Mouse (Mus musculus): ENCODE data around the gene Ptpn18.
"Not testable (repeated sequence)": the region's sequence is repeated elsewhere in the genome, so short reads cannot be mapped to it uniquely, and the experiment has no call there.

Ptpn18 gene

DNA sequence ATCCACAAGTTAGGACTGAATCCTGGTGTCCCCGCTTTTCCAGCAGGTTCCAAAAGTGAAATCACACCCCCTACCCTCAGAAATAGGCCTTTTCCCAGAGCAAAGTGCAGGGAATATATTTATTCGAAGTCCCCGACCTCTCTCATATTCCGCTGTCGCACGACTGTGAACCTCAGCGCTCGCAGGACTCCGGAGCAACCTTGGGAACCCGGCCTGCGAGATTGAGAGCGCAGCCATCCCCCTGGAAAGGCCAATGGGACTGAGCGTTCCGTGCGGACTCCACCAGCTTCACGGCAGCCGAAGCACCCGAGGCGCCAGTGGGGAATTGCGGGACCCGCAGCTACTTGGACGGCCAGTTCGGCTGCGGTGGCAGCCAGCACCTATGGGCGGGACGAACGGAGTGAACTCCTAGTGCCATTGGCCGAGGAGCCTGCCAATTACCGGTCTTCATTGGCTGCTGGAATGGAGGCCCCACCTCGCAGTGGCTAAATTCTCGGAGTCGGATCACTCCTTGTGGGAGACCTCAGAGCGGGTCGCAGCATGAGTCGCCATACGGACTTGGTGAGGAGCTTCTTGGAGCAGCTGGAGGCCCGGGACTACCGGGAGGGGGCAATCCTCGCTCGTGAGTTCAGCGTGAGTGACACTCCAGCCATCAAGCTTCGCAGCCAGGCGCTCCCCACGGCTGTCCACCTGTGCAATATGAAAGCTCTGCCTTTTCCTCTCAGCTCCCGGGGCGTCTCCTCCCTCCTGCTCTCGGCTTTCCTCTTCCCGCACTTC lies at the start of gene Ptpn18:
Gene Ptpn18 (plus strand): TSS at position 479 of the 777 bp plus-strand sequence.
- peak; percentile 93 for DNase-seq

DNA sequence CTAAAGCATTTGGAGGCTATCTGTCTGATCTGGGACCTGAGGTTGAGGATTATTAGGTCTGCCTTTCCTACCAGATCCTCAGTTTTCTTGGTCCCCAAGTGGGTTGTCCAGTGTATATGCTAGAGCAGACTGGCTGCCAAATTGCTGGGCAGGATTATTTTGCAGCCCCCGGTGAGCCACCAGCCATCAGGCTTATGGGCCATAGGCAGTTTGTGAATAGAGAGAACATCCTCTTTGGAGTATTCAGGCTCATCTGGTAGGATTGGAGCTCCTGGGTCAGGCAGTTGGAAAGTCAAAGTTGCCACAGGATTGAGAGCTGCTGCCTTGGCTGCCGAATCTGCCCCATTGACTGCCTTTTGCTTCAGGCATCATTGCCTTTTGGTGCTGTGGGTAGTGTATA lies 31.1 kb upstream of the Ptpn18 start:
- no peak for DNase-seq

DNA sequence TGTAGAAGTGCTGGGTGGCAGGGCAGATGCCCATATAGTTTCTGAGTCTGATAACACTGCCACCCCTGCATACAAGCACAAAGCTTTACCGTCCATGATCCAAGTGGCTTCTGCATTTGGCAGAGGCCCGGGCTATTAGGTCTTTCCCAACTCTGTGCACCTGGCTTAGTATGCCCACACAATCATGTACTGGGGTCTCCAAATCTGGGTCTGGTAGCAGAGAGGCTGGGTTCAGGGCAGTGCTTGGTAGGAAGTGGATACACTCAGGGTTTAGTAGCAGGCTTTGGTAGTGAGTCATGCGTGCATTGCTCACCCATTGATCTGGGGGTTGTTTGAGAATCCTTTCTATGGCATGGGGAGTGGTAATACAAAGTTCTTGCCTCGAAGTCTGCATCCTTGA lies 30.3 kb upstream of the Ptpn18 start:
- DNase-seq, result no peak

DNA sequence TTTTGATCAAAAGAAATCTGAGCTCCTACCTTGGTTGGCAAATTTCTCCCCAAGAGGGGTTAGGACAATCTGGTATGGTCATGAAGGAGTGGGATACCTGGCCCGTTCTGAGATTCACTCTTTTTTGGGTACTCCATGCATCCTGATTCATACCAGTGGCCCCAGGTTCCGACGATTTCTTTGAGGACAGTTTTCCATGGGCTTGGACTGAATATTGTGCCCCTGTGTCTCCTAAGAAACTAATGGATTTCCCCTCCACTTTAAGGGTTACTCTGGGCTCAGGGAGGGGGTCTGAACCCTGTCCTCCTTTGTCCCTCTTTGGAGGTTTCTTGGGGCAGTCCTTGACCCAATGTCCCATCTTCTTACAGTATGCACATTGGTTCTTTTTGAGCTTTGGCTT lies 28.6 kb upstream of the Ptpn18 start:
- no peak for DNase-seq

DNA sequence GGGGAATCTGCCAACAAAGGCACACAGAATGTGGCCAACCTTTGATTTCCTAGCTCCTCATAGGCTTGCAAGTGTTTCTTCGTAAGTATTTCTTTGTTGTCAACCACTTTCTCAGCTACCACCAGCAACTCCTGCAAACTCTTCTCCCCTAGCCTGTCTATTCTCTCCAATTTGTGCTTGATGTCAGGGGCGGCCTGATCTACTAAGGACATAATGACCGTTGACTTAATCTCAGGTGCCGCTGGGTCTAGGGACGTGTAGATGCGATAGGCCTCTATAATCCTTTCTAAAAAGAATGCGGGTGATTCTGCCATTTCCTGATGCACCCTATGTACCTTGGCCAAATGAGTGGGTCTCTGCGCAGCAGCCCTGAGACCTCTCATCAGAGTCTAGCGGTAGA lies 28.1 kb upstream of the Ptpn18 start:
- DNase-seq, result no peak

DNA sequence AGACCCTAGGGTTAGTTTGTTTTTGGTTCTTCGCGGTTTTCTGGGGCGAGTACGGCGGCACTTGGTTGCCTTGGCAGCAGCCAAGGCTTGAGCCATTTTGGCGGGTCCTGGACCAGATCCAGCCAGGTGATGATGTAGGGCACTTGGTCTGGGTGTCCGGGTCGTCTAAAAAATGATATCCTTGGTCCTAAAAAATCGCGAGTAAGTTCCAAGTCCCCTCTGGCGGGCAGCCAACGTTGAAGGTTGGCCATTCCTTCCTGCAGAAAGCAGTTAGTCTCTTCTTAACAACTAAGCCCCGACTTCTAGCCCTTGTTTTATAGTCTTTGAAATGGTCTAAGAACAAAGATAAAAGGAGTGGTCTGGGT lies 27.2 kb upstream of the Ptpn18 start:
- DNase-seq, result no peak

DNA sequence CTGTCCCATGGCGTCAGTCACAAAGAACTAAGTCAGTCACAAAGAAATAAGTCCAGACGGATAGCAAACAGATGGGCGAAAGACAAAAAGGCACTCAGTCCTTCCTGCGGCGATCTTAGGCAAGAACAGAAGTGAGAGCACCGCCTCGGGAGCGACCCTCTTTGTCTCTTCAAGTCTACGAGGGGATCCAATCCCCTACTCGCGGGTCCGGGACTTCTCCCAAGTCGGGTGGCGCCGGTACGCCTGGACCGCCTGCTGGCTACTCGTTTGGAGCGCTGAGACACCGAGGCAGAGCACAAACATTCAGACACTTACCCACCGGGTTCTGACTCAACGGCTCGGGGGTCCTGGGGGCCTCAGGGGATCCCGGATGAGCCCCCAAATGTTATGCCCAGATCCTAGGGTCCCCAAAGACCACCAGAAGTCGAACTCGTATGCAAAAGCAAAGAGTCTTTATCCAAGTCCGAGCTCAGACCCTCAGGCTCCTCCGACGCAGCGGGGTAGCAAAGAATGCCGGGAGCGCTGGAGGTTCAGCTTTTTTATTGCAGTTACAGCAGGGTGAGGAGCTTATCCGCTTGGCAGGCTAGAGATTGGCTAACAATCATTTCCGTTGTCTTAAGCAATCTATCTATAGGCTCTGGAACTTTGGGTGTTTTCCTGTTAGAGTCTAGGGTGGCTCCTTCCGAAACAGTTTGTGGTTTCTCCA lies 26.6 kb upstream of the Ptpn18 start:
- peak; percentile 77 for DNase-seq

DNA sequence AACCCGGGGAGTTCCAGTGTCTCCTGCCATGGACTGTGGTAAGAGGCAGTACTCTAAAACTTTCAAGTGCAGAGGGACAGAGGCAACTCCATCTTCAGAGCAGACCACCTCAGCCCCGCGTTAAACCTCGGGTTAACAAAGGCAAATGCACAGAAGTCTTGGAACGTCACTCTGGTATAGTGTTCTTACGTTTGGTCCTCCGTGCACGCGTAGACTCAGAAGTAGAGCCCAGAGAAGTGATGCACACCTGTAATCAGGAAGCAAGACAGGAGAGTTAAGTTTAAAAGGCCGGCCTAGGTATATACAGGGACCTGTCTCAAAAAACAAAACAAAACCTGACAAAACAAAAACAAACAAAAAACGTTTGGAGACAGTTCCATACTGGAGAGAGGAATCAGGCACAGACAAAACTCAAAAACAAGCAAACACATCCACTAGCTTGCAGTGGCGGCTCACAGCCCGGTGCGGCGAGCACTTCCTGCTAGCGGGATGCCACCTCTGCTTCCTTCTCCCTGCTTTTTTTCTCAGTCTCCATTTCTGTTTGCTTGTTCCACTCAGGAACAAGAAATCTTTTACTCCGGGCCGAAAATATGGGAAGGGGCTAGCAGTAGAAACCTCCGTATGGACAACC lies 25.6 kb upstream of the Ptpn18 start:
- peak; percentile 55 for DNase-seq

DNA sequence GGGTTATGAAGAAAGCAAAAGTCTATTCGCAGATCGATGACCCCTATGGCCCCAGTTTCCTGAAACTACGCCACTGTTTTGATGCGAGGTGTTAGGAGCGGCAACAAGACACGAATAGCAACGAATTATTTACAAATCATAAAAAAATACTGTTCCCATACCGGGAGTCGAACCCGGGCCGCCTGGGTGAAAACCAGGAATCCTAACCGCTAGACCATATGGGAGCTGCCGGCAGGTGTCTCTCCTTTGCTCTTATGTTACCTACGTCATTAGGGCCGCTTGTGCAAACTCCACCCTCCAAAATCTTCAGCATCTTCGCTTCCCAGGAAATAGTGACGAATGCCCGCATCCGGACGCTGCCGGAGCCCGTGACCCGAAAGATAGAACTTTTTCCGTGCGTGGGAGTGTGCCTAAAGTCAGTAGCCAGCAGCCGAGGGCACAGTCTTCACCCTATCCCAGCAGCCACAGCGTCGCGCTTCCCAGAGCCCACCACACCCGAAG lies 24.9 kb upstream of the Ptpn18 start:
- peak; percentile 94 for DNase-seq

DNA sequence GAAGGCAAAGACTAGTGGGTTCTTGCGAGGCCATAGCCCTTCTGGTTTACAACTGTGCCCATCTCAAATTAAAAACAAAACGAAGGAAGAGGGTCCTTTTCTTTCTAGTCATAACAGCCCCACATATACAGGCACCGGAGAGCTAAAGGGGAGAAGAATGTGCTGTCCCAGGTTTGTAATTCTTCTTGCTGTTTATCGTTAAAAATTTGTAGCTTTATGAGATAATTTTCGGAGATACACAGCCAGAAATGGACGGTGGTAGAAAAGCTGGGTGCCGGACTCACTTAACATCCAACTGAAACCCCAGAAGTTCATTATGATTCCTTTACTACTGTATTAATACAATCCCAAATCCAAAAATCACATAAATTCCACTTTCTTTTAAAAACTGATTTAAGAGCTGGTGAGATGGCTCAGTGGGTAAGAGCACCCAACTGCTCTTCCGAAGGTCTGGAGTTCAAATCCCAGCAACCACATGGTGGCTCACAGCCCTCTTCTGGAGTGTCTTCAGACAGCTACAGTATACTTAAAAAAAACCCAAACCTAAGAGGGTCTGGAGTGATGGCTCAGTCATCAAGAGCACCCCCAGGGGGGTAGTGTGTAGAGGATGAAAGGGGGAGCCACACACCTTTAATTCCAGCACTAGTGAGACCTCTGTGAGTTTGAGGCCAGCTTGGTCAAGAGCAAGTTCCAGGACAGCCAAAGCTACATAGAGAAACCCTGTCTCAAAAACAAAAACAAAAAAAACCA lies 24.0 kb upstream of the Ptpn18 start:
- DNase-seq, result no peak

DNA sequence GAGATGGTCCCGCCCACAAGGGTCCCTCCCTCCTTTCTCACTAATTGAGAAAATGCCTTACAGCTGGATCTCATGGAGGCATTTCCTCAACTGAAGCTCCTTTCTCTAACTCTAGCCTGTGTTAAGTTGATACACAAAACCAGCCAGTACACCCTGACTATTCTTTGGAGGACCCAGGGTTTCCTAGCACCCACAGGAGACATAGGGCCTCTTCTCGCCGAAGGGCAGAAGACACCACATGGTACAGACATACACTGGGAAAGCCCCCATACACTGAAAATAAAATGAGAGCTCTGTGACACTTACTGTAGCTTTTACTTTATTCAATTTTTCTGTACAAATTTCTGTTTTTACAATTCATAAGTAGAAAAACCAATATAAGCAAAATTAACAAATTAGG lies 23.2 kb upstream of the Ptpn18 start:
- no peak for DNase-seq

DNA sequence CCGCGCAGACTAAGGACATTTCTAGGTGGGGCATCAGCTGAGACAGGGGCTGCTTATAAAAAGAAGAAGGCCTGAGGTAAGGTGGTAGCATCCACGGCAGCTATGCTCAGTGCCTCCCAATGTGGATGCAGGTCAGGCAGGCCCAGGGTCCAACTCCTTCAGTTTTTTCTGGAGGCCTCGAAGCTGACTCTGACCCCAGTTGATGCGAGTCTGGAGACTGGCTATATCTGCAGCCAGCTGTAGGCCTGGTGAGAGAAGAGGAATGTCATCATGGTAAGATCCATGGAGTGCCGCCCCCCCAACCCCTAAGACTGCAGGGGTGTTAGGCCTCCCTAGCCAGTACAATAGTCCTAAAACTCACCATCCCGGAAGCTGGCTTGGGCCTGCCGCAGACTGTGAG lies 22.2 kb upstream of the Ptpn18 start:
- not testable (repeated sequence) for DNase-seq

DNA sequence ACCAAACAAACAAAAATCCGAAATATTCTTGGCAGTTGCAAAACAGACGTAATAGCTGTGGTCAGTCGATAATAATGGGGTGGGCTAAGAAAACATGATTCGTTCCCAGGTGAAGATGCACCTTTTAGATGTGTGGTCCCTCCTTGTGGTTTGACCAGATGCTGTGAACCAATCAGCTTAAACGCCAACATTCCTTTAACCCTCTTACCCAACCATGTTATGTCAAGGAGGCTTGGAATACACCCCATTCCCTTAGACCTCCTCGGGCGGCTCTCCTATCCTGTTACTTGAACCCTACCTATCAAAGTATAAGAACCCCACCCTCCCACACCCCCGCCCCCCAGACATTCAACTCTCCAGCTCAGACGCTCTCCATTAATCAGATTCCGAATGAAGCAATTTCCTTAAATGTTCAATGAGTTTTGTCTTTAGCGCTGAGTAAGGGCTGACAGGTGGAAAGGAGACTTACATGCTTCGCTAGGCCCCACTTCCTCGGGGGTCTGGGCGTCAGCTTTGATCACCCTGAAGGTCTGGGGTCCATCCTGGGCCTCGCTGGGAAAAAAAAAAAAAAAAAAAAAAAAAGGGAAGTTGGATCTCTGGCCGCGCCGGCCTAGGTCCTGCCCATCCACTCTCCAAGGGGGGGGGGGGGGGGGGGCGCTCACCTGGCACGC lies 21.0 kb upstream of the Ptpn18 start:
- no peak for DNase-seq

DNA sequence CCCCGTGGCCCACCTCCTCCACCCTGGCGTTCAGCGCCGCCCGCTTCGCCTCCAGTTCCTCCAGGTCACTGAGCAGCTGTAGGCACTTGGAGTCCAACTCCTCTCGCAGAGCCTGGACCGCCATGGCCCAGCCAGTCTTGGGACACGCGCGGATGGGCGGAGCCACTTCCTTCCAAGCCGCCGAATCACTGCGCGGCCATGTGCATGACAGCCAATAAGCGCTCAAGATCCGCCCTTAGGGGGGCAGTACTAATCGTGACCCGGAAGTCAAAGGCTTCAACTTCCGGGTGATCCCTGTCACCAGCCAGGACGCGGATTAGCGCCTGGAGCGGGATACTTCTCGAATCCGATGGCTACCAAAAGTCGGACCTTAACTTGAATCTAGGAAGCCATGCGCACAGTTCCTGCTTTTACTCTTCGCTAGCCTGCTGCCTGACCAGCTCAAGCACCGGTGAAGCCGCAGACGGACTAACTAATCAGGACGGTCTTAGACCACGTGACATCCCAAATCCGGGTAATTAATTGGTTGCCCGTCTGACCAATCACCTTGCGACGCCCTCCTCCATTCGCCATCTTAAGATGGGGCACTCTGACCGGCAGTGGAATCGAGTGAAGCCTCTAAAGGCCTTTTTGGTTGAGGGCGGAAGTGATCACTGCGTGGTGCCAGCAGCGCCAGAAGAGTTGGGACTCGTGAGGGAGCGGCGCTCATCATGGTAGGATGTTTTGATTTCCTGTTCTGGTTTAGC lies 20.2 kb upstream of the Ptpn18 start, which contains the start of the genes Ccdc115 and Imp4:
Gene Ccdc115 (minus strand): TSS at position 458 of the 746 bp plus-strand sequence.
Gene Imp4 (plus strand): TSS at position 637 of the 746 bp plus-strand sequence.
- DNase-seq, result peak; percentile 100

DNA sequence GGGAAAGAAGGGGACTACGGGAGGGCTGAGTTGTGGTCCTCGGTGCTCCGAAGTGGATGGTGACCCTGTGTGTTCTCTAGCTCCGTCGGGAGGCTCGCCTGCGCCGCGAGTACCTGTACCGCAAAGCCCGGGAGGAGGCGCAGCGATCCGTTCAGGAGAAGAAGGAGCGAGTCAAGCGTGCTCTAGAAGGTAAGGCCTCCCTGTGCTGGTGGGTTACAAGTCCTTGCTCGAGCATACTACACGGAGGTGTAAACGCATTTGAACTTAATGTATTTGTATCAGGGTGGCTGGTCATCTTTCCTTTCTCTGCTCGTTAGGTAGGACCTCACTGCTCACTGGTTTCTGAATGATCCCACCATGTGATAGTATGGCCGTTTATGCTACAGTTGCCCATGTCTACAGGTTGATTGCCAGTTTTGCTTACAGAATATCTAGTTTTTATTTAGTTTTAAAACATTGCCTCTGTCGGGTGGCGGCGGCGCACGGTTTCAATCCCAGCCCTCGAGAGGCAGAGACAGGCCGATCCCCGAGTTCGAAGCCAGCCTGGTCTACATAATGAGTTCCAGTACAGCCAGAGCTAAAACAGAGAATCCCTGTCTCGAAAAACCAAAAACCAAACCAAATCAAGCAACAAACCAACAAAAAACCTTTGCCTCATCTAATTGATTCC lies 19.5 kb upstream of the Ptpn18 start:
- no peak for DNase-seq

DNA sequence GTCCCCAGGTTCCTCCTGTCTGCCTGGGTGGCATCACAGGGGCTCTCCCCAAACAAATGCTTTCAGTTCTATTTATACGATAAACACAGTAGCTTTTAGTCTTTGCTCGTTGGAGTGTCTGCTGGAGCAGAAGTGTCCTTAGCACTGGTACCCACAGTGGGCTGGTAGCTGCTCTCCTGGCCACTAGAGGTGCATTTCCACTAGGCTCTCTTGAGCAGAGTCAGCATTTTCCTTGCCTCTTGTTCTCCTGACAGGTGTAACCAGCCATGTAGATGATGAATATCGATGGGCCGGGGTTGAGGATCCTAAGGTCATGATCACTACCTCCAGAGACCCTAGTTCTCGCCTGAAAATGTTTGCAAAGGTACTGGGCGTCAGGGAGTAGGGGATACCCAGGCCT lies 16.4 kb upstream of the Ptpn18 start:
- no peak for DNase-seq

DNA sequence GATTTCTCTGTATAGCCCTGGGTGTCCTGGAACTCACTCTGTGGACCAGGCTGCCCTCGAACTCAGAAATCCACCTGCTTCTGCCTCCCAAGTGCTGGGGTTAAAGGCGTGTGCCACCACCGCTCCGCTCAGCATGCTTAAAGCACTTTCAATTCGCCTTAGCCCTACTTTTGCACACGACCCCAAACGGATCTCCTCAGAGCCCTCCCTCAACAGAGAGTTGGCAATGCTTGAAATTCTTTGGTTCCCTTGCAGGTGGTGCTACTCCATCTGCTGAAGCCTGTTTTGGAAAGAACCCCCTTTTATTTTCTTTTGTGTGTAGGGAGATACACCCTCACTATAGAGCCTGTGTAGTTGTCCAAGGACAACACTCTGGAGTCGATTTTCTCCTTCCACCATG lies 1.1 kb upstream of the Ptpn18 start:
- DNase-seq, result peak; percentile 50

DNA sequence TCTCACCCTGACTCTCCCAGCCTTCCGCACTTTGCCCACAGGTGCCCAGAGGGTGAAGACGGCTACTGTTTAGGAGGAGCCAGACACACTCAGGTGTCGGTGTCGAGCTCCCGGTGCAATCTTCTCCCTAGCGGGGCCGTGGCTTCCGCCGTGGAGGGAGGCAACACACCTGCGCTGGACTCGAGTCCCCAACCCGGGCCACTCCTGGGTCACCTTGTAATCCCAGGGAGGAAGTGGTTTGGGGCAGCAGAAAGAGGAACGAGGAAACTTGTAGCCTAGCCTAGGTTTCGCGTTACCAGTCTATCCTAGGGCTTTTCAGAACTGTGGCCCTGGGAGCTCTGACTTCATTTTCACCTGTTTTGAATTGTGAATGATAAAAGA lies 489 bp downstream of the Ptpn18 start:
- DNase-seq, result no peak

DNA sequence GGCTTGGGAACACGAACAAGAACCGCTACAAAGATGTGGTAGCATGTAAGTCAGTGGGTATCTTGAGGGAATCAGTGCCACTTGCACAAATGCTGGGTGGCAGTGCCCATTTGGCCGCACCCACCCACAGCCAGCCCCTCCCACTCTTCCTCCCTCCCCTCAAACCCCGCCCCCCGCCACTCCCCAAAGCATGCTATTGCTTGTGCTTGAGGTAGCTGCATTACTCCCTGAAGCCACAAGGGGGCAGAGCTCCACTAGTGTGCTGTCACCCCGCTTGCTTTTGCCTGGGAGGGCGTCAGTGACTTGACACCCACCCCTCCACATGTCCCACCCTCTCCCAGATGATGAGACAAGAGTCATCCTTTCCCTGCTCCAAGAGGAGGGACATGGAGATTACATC lies 3.2 kb downstream of the Ptpn18 start:
- peak; percentile 87 for DNase-seq

DNA sequence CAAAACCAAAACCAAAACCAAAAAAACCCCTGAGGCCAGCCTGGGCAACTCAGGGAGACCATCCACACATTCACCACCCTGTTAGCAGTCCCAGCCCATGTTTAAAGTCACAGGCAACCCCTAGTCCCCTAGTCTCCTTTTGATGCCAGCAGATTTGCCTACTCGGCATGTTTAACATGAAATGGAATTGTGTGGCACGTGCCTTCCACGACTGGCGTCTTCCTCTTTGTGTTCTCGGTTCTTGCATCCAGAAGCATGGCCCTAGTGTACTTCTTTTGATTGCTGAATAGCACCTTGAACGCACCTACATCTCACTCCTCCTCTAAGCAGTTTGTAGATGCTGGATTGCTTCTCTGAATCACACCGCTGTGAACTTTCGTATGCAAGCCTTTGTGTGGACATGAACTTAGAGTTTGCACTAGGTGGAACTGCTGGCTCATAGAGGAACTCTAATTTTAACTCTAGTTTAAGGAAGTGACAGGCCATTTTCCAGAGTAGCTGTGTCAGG lies 4.8 kb downstream of the Ptpn18 start:
- no peak for DNase-seq

DNA sequence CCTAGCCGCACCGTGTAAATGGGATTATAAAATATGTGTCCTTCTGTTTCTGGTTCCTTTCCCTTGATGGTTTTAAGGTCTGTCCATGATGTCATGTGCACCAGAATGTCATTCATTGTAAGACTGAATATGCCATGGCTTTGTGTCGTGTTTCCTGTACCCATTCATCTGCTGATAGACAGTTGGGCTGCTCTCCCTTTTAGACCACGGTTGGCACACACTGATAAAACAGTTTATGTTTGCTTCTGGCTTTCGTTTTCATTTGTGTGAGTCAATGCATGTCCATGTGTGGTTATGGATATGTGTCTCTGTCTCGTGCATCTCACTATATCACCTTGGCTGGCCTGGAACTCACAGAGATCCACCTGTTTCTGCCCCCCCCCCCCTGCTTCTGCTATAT lies 5.9 kb downstream of the Ptpn18 start:
- no peak for DNase-seq
